Mouse (Mus musculus) olfactory bulb, adult 2 months (tissue): ENCODE data around the gene Ldb2.

Experiments
- CTCF ChIP-seq: fragments of 200-500 bp; IDR thresholded peaks from 2 replicates; pipeline ENCODE4 v1.5.1; 2012; ENCODE audit warnings: low read depth, mild to moderate bottlenecking, low read length, moderate library complexity; ENCODE audit not compliant: insufficient read depth
- POLR2A ChIP-seq: fragments of 200-500 bp; IDR thresholded peaks from 2 replicates; pipeline ENCODE4 v1.6.1; 2012; ENCODE audit warnings: mild to moderate bottlenecking, low read depth, low read length, moderate library complexity; ENCODE audit not compliant: insufficient read depth

GRCm38 (mm10) chr5:44779340-44779739 is 20.1 kb downstream of the Ldb2 start:
- TF ChIP-seq POLR2A, result no peak
- no peak for TF ChIP-seq CTCF
